Mouse (Mus musculus) liver, embryonic 14.5 days (tissue): ENCODE measurements around the gene Ap3b2. TPM values are rescaled to one million over a fixed set of nuclear protein-coding genes. Genes with fewer than 3 reads are reported as not detected.

Experiments
- ATAC-seq: fragments of 200-750 bp; cut with Nextera tagmentation; 2 replicates; pipeline ENCODE4 v1.8.0; 2017; ENCODE audit warnings: moderate number of reproducible peaks, mild to moderate bottlenecking, moderate library complexity; ENCODE audit not compliant: insufficient read depth
- DNase-seq, 3 experiments: peaks; one replicate each; pipeline ENCODE4 v3.0.0-alpha.2; 2012 to 2013; ENCODE audit warnings: low read depth in 3 of 3, low spot score in 3 of 3
- H3K27ac ChIP-seq: fragments of 300-500 bp; sonication (generic); 2 replicates; pipeline ENCODE4 v1.5.1; 2014; ENCODE audit warnings: moderate library complexity, mild to moderate bottlenecking, control low read depth, inconsistent platforms
- H3K27me3 ChIP-seq: fragments of 300-500 bp; sonication (generic); 2 replicates; pipeline ENCODE4 v1.6.1; 2014; ENCODE audit warnings: mild to moderate bottlenecking, low read length, moderate library complexity; ENCODE audit not compliant: control insufficient read depth, insufficient read depth
- H3K36me3 ChIP-seq: fragments of 300-500 bp; sonication (generic); replicated peaks from 2 replicates; pipeline ENCODE4 v1.6.1; 2014; ENCODE audit warnings: low read depth; ENCODE audit not compliant: control insufficient read depth, insufficient read depth
- H3K4me1 ChIP-seq, 2 experiments: fragments of 200-500 bp in 1 of 2; fragments of 300-500 bp in 1 of 2; sonication (generic) in 1 of 2; replicated peaks; 2 replicates each; pipeline ENCODE4 v1.6.1; 2012 to 2014; ENCODE audit warnings: antibody characterized with exemption in 1 of 2, inconsistent platforms in 1 of 2, low read length in 1 of 2; ENCODE audit not compliant: control insufficient read depth in 2 of 2, insufficient read depth in 2 of 2
- H3K4me2 ChIP-seq: fragments of 300-500 bp; sonication (generic); 2 replicates; pipeline ENCODE4 v1.6.1; 2014; ENCODE audit warnings: low read depth, mild to moderate bottlenecking, control low read depth, moderate library complexity
- H3K4me3 ChIP-seq, 2 experiments: fragments of 200-500 bp in 1 of 2; fragments of 300-500 bp in 1 of 2; sonication (generic) in 1 of 2; 2 replicates each; pipeline ENCODE4 v1.5.1; 2012 to 2014; ENCODE audit warnings: low read depth in 2 of 2, low read length in 2 of 2, mild to moderate bottlenecking in 2 of 2, control low read depth in 1 of 2, inconsistent platforms in 1 of 2, moderate library complexity in 1 of 2; ENCODE audit not compliant: insufficient read depth in 1 of 2
- H3K9ac ChIP-seq: fragments of 300-500 bp; sonication (generic); replicated peaks from 2 replicates; pipeline ENCODE4 v1.6.1; 2014; ENCODE audit warnings: mild to moderate bottlenecking, control low read depth, moderate library complexity
- H3K9me3 ChIP-seq: fragments of 300-500 bp; sonication (generic); 2 replicates; pipeline ENCODE4 v1.6.1; 2016; ENCODE audit warnings: low read length, mixed read lengths; ENCODE audit not compliant: control insufficient read depth
- CTCF ChIP-seq: IDR thresholded peaks from 2 replicates; pipeline ENCODE4 v1.5.1; 2016; ENCODE audit warnings: antibody characterized with exemption, low read depth, control low read depth
- EP300 ChIP-seq: IDR thresholded peaks from 2 replicates; pipeline ENCODE4 v1.6.1; 2016; ENCODE audit warnings: antibody characterized with exemption, low read depth
- WGBS: fragments of 180-500 bp; shearing (Covaris S2); extraction: QIAGEN DNeasy Blood & Tissue Kit; methylation state at CpG from one replicate; pipeline ENCODE4 v1.1.7; 2014; ENCODE audit not compliant: insufficient replicate concordance; 5-methylcytosine and 5-hydroxymethylcytosine counted together
- polyA plus RNA-seq, 2 experiments: library from polyadenylated mRNA; depleted of rRNA in 1 of 2; stranded (reverse) in 1 of 2; unstranded in 1 of 2; fragments of >200 nt; fragmentation: Nextera tagmentation in 1 of 2; extraction: Ambion mirVana in 1 of 2; gene quantifications; 2 replicates each; pipeline versions ENCODE4 v1.2.1 to v1.2.3; 2012 to 2014

Ap3b2 gene
- polyA plus RNA-seq, 2 experiments = 0.03 TPM; not detected in 1

DNA sequence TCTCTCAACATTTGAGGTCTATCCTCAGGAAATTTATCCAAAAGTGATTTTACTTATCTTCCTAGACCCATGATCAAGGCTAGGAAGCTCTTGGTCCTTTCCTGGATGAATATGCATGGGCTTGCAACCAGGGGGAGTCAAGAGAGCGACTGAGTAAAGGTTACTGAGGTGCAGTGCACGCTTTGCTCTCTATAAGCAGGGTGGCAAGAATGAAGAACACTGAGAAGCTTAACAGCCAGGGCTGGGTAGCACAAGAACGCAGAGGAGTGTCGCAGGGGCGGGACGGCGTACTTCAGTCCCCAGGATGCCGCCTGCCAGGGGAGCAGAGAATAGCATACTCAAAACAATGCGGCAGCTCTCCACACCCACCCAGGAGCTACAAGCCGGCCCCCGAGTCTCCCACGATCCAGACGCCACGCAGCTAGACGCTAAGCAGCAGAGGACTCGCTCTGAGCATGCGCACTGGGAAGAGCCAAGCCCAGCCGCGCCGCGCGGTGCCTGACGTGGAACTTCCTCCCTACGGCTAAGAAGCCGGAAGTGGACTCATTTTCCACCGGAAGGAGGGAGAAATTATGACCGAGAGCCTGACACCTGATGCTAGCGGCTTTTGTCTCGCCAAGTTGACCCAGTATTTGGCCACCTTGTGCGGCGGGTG, 29.4 kb upstream of the Ap3b2 start:
- under 1% methylated on average over 31 of the region's 31 CpGs for WGBS
- ATAC-seq = peak; percentile 96
- Histone ChIP-seq H3K27ac (peak overlapping the region; percentile 64), H3K9ac (peak overlapping the region; percentile 85), H3K9me3 (no peaks in the 10 kb centered on the region), H3K4me2 (peak overlapping the region; percentile 93), H3K4me3 (peak overlapping the region; percentile 88 to 91), H3K4me1 (peaks cover 3 to 11% of the 10 kb centered on the region in 2 experiments; a peak in 3 of 4 replicates), H3K27me3 (no peaks in the 10 kb centered on the region), H3K36me3 (peaks cover 4% of the 10 kb centered on the region)
- peak; percentile 78 to 88 (median 78) for DNase-seq
- TF ChIP-seq CTCF (peak; percentile 34), EP300 (no peak)

DNA sequence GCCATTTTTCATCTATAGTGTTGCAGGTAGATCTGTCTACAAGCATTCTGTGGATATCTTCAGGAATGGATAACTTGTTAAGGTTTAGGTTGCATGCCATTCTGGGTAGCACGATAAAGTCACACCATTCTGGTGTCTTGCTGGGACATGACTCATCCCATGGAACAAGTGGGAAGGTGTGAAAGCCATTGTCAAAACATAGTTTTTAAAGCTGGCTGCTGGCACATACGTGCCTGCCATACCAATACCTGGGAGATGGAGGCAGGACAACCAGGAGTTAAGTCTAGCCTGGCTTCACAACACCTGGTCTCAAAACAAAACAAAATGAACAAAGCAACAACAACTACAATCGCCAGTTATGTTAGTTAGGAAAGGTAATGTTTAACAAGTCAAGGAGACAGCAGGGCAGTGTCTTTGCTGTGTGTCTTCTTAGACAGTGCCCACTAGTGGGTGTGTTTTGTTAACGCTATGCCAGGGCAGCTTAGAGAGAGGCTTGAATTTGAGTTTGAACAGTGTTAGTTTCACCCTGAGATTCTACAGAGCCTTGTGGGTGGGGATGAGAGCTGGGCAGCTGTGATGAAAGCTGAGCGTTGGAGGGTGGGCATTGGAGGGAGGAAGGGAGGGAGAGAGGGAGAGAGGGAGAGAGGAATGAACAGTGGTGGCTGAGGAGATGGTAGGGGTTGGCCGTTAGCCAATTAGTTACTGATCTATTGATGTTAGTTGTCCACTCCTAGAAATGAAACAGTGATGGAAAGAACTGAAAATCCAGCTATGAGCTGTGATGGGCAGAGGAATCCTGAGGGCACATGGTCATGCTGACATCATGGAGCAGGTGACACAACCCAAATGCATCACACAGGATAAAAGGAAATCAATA, 22.7 kb upstream of the Ap3b2 start:
- no peak for TF ChIP-seq CTCF
- WGBS = 49% methylated on average over 6 of the region's 6 CpGs

DNA sequence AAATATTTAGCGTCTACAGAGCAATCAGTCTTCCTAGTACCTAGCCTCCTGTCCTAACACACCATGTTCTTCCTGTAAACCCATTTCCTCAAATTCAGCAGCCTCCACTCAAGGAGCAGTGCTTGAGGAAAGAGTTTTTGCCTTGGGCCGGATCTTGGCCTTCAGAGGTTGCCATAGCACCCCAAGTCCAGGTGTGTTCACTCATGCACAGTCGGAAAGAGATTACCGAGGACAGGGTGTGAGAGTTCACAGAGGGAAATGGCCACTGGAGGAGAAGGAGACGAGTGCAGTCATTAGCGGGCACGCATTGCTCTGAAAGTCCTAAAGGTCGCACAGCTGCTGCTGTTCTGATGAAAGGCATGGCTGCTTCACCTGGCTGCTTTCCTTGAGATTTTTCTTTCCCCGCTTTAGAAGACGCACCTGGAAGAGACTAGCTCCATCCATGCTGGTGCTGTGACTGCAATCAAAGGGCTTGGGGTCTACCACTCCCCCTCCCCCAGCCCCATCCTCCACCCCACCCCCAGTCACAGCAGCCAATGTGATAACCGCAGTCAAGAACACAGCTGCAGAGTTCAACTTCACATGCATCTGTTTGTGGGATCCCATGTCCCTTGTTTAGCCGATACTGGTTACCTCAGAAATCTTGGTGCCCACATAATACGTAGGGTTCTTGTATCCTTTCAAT, 21.3 kb upstream of the Ap3b2 start:
- Histone ChIP-seq H3K9me3 (no peaks in the 10 kb centered on the region), H3K9ac (no peak overlapping the region), H3K27me3 (no peaks in the 10 kb centered on the region), H3K4me2 (no peak overlapping the region), H3K36me3 (no peaks in the 10 kb centered on the region), H3K4me1 (no peaks in the 10 kb centered on the region), H3K27ac (no peak overlapping the region), H3K4me3 (no peak overlapping the region)
- 47% methylated on average over 13 of the region's 13 CpGs for WGBS
- DNase-seq (no peak), ATAC-seq (no peak)
- TF ChIP-seq CTCF (no peak), EP300 (no peak)

More for the DNA sequence above, 22.7 kb upstream of the Ap3b2 start:
- DNase-seq (no peak), ATAC-seq (no peak)
- no peak overlapping the region for H3K4me2 ChIP-seq
- H3K9ac ChIP-seq = no peak overlapping the region
- no peak overlapping the region for H3K27ac ChIP-seq
- H3K4me1 ChIP-seq = no peaks in the 10 kb centered on the region
- H3K9me3 ChIP-seq = no peaks in the 10 kb centered on the region
- no peak overlapping the region for H3K4me3 ChIP-seq
- H3K27me3 ChIP-seq = no peaks in the 10 kb centered on the region
- no peaks in the 10 kb centered on the region for H3K36me3 ChIP-seq

DNA sequence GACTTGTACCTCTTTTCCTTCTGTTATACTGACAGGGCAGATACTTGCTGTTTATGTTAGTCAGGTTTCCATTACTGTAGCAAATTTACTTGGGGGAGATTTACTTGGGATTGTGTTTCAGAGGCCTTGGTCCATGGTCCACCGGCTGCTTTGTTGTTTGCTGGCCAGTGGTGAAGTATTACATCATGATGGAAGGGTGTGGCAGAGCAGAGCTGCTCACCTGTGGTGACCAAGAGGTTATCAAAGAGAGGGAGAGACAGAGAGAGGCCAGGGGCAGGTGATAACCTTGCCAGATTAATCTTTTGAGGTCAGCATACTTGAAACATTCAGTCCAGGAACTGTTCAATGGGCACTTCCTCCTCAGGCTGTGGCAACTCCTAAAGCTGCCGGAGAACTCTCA, 7.3 kb upstream of the Ap3b2 start:
- Histone ChIP-seq H3K9me3 (no peaks in the 10 kb centered on the region), H3K4me1 (no peaks in the 10 kb centered on the region; a peak in 1 of 4 replicates), H3K9ac (no peak overlapping the region), H3K27me3 (no peaks in the 10 kb centered on the region), H3K27ac (no peak overlapping the region), H3K36me3 (no peaks in the 10 kb centered on the region), H3K4me3 (no peak overlapping the region), H3K4me2 (no peak overlapping the region)
- DNase-seq (no peak), ATAC-seq (no peak)
- 62% methylated on average over 2 of the region's 2 CpGs for WGBS
- TF ChIP-seq EP300 (no peak), CTCF (no peak)

GRCm38 (mm10) chr7:81498181-81498580, 4.5 kb upstream of the Ap3b2 start, which contains the start of gene BC048679:
BC048679 (minus strand) TSS chr7:81498281.
- ATAC-seq (no peak), DNase-seq (no peak)

More at GRCm38 (mm10) chr7:81498181-81498580, 4.5 kb upstream of the Ap3b2 start, which contains the start of gene BC048679:
- Histone ChIP-seq H3K4me3 (no peak within 1 kb of the TSS), H3K36me3 (no peaks in the 10 kb centered on the region), H3K9me3 (no peaks in the 10 kb centered on the region), H3K9ac (no peak within 1 kb of the TSS), H3K27ac (no peak within 1 kb of the TSS), H3K27me3 (peaks cover 11% of the 10 kb centered on the region), H3K4me1 (no peaks in the 10 kb centered on the region; a peak in 1 of 4 replicates), H3K4me2 (no peak within 1 kb of the TSS)
- TF ChIP-seq EP300 = no peak
- no peak for TF ChIP-seq CTCF
- 35% methylated on average over 7 of the region's 7 CpGs for WGBS
